Mouse (Mus musculus) neural tube, embryonic 13.5 days (tissue): ENCODE results near the gene Rtl8b. TPM values are rescaled to one million over a fixed set of nuclear protein-coding genes. Genes with fewer than 3 reads are reported as not detected.
"Not testable (repeated sequence)": the region's sequence is repeated elsewhere in the genome, so short reads cannot be mapped to it uniquely, and the experiment has no call there.

Experiments
- ATAC-seq: fragments of 200-750 bp; cut with Nextera tagmentation; 2 replicates; pipeline ENCODE4 v1.8.0; 2017; ENCODE audit warnings: low read depth, mild to moderate bottlenecking, moderate TSS enrichment, moderate library complexity
- H3K27ac ChIP-seq: fragments of 300-500 bp; sonication (generic); replicated peaks from 2 replicates; pipeline ENCODE4 v1.5.1; 2015; ENCODE audit warnings: moderate library complexity, mild to moderate bottlenecking, inconsistent platforms
- H3K27me3 ChIP-seq: fragments of 300-500 bp; sonication (generic); 2 replicates; pipeline ENCODE4 v1.6.1; 2015; ENCODE audit warnings: mild to moderate bottlenecking, inconsistent platforms
- H3K36me3 ChIP-seq: fragments of 300-500 bp; sonication (generic); 2 replicates; pipeline ENCODE4 v1.6.1; 2015; ENCODE audit warnings: mild to moderate bottlenecking, inconsistent platforms
- H3K4me1 ChIP-seq: fragments of 300-500 bp; sonication (generic); replicated peaks from 2 replicates; pipeline ENCODE4 v1.6.1; 2015; ENCODE audit warnings: inconsistent platforms
- H3K4me2 ChIP-seq: fragments of 300-500 bp; sonication (generic); 2 replicates; pipeline ENCODE4 v1.6.1; 2015; ENCODE audit warnings: inconsistent platforms, mild to moderate bottlenecking, moderate library complexity
- H3K4me3 ChIP-seq: fragments of 300-500 bp; sonication (generic); 2 replicates; pipeline ENCODE4 v1.5.1; 2015; ENCODE audit warnings: mild to moderate bottlenecking, inconsistent platforms
- H3K9ac ChIP-seq: fragments of 300-500 bp; sonication (generic); 2 replicates; pipeline ENCODE4 v1.6.1; 2015; ENCODE audit warnings: moderate library complexity, mild to moderate bottlenecking, inconsistent platforms
- H3K9me3 ChIP-seq: fragments of 300-500 bp; sonication (generic); 2 replicates; pipeline ENCODE4 v1.6.1; 2016; ENCODE audit warnings: inconsistent platforms
- WGBS: fragments of 180-500 bp; shearing (Covaris S2); methylation state at CpG from one replicate; pipeline ENCODE4 v1.1.7; 2015; 5-methylcytosine and 5-hydroxymethylcytosine counted together
- polyA plus RNA-seq: library from polyadenylated mRNA; unstranded; fragments of >200 nt; fragmentation: Nextera tagmentation; extraction: Ambion mirVana; gene quantifications from 2 replicates; pipeline ENCODE4 v1.2.1, GENCODE M21; 2015

Rtl8b gene
- polyA plus RNA-seq, 1 experiment from 2014 or later, result 176 TPM

GRCm38 (mm10) chrX:53669557-53670270 lies 494 bp downstream of the Rtl8b start:
- 0 out of 2 replicates have a peak overlapping the region, but pooled peaks have one; percentile 85 for H3K27ac ChIP-seq
- H3K4me1 ChIP-seq, H3K9me3 ChIP-seq, H3K27me3 ChIP-seq, H3K36me3 ChIP-seq: not testable (repeated sequence)
- H3K4me3 ChIP-seq, result peak overlapping the region; percentile 33
- 0 out of 2 replicates have a peak overlapping the region, but pooled peaks have one; percentile 34 for H3K9ac ChIP-seq
- WGBS, result no CpG with 5 or more reads among the region's 36 CpGs
- ATAC-seq, result peak; percentile 78
- peak overlapping the region; percentile 51 for H3K4me2 ChIP-seq

DNA sequence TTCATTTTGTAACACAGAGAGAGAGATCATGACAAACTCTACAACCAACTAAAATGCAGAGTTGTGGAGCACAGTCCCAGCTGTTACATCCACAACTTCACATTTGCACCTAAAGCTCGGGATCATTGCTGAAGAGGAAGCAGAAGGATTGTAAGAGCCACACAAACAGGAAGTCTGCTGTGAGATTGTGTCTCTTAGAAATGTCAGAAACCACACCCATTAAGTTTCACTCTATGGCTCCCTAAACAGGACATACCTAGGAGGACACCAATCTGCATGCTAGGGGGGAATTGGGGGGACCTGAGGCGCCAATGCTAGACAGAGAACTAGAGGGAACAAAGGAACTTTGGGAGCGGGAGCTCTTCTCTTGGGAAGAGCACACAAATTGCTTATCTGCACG lies 17.3 kb downstream of the Rtl8b start:
- H3K27me3 ChIP-seq, H3K4me1 ChIP-seq, H3K9ac ChIP-seq, H3K4me3 ChIP-seq, H3K27ac ChIP-seq, H3K9me3 ChIP-seq, H3K36me3 ChIP-seq, H3K4me2 ChIP-seq, ATAC-seq: not testable (repeated sequence)
- WGBS, result 74% methylated on average over 4 of the region's 4 CpGs

GRCm38 (mm10) chrX:53645885-53646284 lies 24.3 kb downstream of the Rtl8b start:
- no peaks in the 10 kb centered on the region for H3K27me3 ChIP-seq
- no peak overlapping the region for H3K9ac ChIP-seq
- no peak overlapping the region for H3K4me2 ChIP-seq
- H3K36me3 ChIP-seq, result no peaks in the 10 kb centered on the region
- no peak overlapping the region for H3K27ac ChIP-seq
- no peaks in the 10 kb centered on the region for H3K9me3 ChIP-seq
- no peak for ATAC-seq
- 82% methylated on average over 6 of the region's 6 CpGs for WGBS
- no peak overlapping the region for H3K4me3 ChIP-seq
- peaks cover 4% of the 10 kb centered on the region for H3K4me1 ChIP-seq

DNA sequence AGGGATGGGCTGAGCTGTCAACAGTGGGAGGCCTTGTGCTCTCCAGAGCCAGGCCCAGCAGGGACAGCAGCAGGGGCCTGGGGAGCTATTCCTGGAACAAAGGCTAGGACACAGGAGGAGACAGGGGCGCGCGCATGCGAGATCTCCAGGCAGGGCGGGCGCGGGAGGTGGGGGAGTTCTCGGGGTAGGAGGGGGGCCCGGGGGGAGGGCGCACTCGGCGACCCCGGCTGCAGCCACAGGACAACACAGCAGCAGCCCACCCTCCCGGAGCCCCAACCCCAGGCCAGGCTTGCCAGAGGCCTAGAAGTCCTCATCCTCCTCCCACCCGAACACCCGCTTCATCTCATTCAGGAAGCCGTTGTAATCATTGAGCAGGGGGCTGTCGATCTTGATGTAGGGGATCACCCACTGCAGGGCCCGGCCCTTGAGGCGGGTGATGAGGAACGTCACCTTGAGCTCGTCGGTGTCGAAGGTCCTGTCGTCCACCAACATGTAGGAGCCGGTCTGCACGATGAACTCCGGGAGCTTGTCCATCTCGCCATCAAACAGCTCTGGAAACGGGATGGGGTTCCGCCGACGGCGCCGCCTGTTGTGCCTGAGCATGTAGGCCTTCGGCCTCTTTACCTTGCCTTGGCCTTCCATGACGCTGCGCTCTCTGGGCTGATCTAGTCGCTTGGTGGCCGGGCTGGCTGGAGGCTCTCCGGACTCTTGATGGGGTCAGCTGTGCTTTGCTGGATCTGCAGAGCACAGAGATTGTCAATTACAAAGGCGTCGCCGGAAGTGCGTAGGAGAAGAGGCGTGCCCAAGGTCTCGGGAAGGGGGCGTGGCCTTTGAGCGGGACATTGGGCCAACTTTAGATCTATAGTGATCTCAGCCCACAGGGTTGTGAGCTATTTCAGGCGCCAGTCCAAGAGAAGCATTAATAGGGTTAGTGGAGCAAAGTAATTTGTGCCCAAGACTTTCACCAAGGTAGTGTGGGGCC lies 26.9 kb downstream of the Rtl8b start, which contains the start of gene Rtl8a:
TSS of gene Rtl8a (minus strand) at position 703 of the 982 bp plus-strand sequence.
- H3K27ac ChIP-seq, result peak within 1 kb of the TSS; percentile 46; the same call in 1 of the 2 replicates
- ATAC-seq, result peak; percentile 96

DNA sequence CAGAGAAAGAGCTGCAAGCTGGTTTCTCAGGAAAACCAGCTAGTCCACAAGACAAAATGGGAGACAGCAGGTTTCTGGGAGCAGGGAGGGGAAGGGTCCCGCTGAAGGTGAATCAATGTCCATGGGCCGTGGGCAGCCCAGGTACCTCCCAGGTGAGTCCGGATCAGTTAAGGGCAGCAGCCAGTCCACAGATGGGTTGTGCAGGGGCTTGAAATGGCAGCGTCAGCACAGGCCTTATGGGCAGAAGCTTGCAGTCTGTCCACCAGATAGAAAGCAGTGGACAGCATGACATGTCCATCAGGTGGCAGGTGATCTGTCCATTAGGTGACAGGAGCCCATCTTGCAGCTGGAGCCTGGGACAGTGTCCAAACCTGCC lies 27.6 kb downstream of the Rtl8b start:
- not testable (repeated sequence) for H3K27me3 ChIP-seq, H3K36me3 ChIP-seq, H3K9ac ChIP-seq, H3K9me3 ChIP-seq, H3K4me1 ChIP-seq, H3K27ac ChIP-seq
- peak; percentile 7; the same call in 1 of the 2 replicates for ATAC-seq
- Histone ChIP-seq H3K4me3 (peak overlapping the region; percentile 34), H3K4me2 (peak overlapping the region; percentile 51)
- WGBS, result 47% methylated on average over 3 of the region's 4 CpGs

More for the DNA sequence above, 26.9 kb downstream of the Rtl8b start, which contains the start of gene Rtl8a:
- 9% methylated on average over 14 of the region's 50 CpGs for WGBS
- not testable (repeated sequence) for H3K36me3 ChIP-seq, H3K27me3 ChIP-seq, H3K4me1 ChIP-seq, H3K9me3 ChIP-seq, H3K9ac ChIP-seq
- Histone ChIP-seq H3K4me2 (peak within 1 kb of the TSS; percentile 51), H3K4me3 (peak within 1 kb of the TSS; percentile 34)

- not testable (repeated sequence) for ATAC-seq
Observed at GRCm38 (mm10) chrX:53638107-53638506, 32.1 kb downstream of the Rtl8b start.

More at GRCm38 (mm10) chrX:53638107-53638506, 32.1 kb downstream of the Rtl8b start:
- H3K36me3 ChIP-seq, H3K9ac ChIP-seq, H3K4me2 ChIP-seq, H3K4me3 ChIP-seq, H3K4me1 ChIP-seq, H3K9me3 ChIP-seq, H3K27ac ChIP-seq, H3K27me3 ChIP-seq: not testable (repeated sequence)
- WGBS, result 71% methylated on average over 3 of the region's 3 CpGs

Other genes starting within 250 kb of the Rtl8b start
- not detected in 2 replicates for gene Etd, start 235.5 kb downstream of the Rtl8b start, polyA plus RNA-seq
- 175 and 204 TPM in 2 replicates for gene Rtl8c, start 62.4 kb downstream of the Rtl8b start, polyA plus RNA-seq
- not detected in 2 replicates for gene Gm14597, start 61.4 kb downstream of the Rtl8b start, polyA plus RNA-seq
- gene Rtl8a, start 26.7 kb downstream of the Rtl8b start, polyA plus RNA-seq, result 217 and 224 TPM in 2 replicates
- 0.34 and 0.35 TPM in 2 replicates for gene 4930502E18Rik, start 54.4 kb upstream of the Rtl8b start, polyA plus RNA-seq
- gene 1700013H16Rik, start 87.4 kb upstream of the Rtl8b start, polyA plus RNA-seq, result not detected in 2 replicates
- not detected in 2 replicates for gene Zfp36l3, start 106.0 kb upstream of the Rtl8b start, polyA plus RNA-seq
- gene Xlr, start 127.3 kb upstream of the Rtl8b start, polyA plus RNA-seq, result 1.1 and 1.3 TPM in 2 replicates